Mouse (Mus musculus) midbrain, embryonic 14.5 days (tissue): ENCODE results near the gene Spint4. TPM values are rescaled to one million over a fixed set of nuclear protein-coding genes. Genes with fewer than 3 reads are reported as not detected.
A peak's percentile ranks its signal among the peaks of the same experiment; 100 is the strongest.

Experiments
- ATAC-seq: fragments of 200-750 bp; cut with Nextera tagmentation; 2 replicates; pipeline ENCODE4 v1.8.0; 2017; ENCODE audit warnings: moderate number of reproducible peaks, moderate library complexity; ENCODE audit not compliant: low FRiP score, low TSS enrichment
- DNase-seq: peaks from one replicate; pipeline ENCODE4 v3.0.0-alpha.2; 2015
- H3K27ac ChIP-seq: fragments of 300-500 bp; sonication (generic); replicated peaks from 2 replicates; pipeline ENCODE4 v1.5.1; 2014; ENCODE audit warnings: mild to moderate bottlenecking, low read depth, low read length, moderate library complexity
- H3K27me3 ChIP-seq: fragments of 300-500 bp; sonication (generic); 2 replicates; pipeline ENCODE4 v1.6.1; 2014; ENCODE audit warnings: low read length, control low read depth, mixed read lengths; ENCODE audit not compliant: control insufficient read depth, insufficient read depth
- H3K36me3 ChIP-seq: fragments of 300-500 bp; sonication (generic); 2 replicates; pipeline ENCODE4 v1.6.1; 2014; ENCODE audit warnings: low read length, control low read depth; ENCODE audit not compliant: control insufficient read depth, insufficient read depth
- H3K4me1 ChIP-seq: fragments of 300-500 bp; sonication (generic); 2 replicates; pipeline ENCODE4 v1.6.1; 2014; ENCODE audit warnings: mild to moderate bottlenecking, antibody characterized with exemption, low read length, control low read depth; ENCODE audit not compliant: control insufficient read depth, insufficient read depth
- H3K4me2 ChIP-seq: fragments of 300-500 bp; sonication (generic); 2 replicates; pipeline ENCODE4 v1.6.1; 2014; ENCODE audit warnings: mild to moderate bottlenecking, low read length, moderate library complexity
- H3K4me3 ChIP-seq: fragments of 300-500 bp; sonication (generic); replicated peaks from 2 replicates; pipeline ENCODE4 v1.5.1; 2014; ENCODE audit warnings: low read depth, low read length
- H3K9ac ChIP-seq: fragments of 300-500 bp; sonication (generic); replicated peaks from 2 replicates; pipeline ENCODE4 v1.6.1; 2014; ENCODE audit warnings: mild to moderate bottlenecking, low read length, moderate library complexity
- H3K9me3 ChIP-seq: fragments of 300-500 bp; sonication (generic); 2 replicates; pipeline ENCODE4 v1.6.1; 2016; ENCODE audit warnings: low read length, control low read depth, mixed read lengths; ENCODE audit not compliant: control insufficient read depth
- WGBS: fragments of 180-500 bp; shearing (Covaris S2); extraction: QIAGEN DNeasy Blood & Tissue Kit; methylation state at CpG from one replicate; pipeline ENCODE4 v1.1.7; 2014; 5-methylcytosine and 5-hydroxymethylcytosine counted together
- polyA plus RNA-seq: library from polyadenylated mRNA; unstranded; fragments of >200 nt; fragmentation: Nextera tagmentation; extraction: Ambion mirVana; gene quantifications from 2 replicates; pipeline ENCODE4 v1.2.1, GENCODE M21; 2014

Spint4 gene
- polyA plus RNA-seq: not detected in 2 replicates

- no peak within 1 kb of the TSS for H3K4me2 ChIP-seq
- DNase-seq: no peak
- H3K4me1 ChIP-seq: no peaks in the 10 kb centered on the region
- no peak within 1 kb of the TSS for H3K27ac ChIP-seq
- H3K36me3 ChIP-seq: no peaks in the 10 kb centered on the region
- no peak for ATAC-seq
- H3K9ac ChIP-seq: no peak within 1 kb of the TSS
- no peaks in the 10 kb centered on the region for H3K27me3 ChIP-seq
- H3K9me3 ChIP-seq: no peaks in the 10 kb centered on the region
- WGBS: 68% methylated on average over 4 of the region's 4 CpGs
- no peak within 1 kb of the TSS for H3K4me3 ChIP-seq
Measured at GRCm38 (mm10) chr2:164698201-164698600, at the start of gene Spint4. Gene Spint4, plus strand, starts transcription at chr2:164698501.

GRCm38 (mm10) chr2:164655858-164656257, 42.4 kb upstream of the Spint4 start, which contains the start of gene Wfdc10:
Gene Wfdc10, plus strand, starts transcription at chr2:164656046.
- no peaks in the 10 kb centered on the region for H3K36me3 ChIP-seq
- no peaks in the 10 kb centered on the region for H3K4me1 ChIP-seq
- no peak within 1 kb of the TSS for H3K9ac ChIP-seq
- ATAC-seq (no peak), DNase-seq (peak; percentile 75)
- no peak within 1 kb of the TSS for H3K27ac ChIP-seq
- H3K4me3 ChIP-seq: no peak within 1 kb of the TSS
- no peaks in the 10 kb centered on the region for H3K27me3 ChIP-seq
- 15% methylated on average over 11 of the region's 11 CpGs for WGBS
- no peak within 1 kb of the TSS for H3K4me2 ChIP-seq
- H3K9me3 ChIP-seq: no peaks in the 10 kb centered on the region

- Histone ChIP-seq H3K4me1 (no peaks in the 10 kb centered on the region), H3K4me3 (no peak within 1 kb of the TSS), H3K9me3 (no peaks in the 10 kb centered on the region), H3K36me3 (no peaks in the 10 kb centered on the region), H3K4me2 (no peak within 1 kb of the TSS), H3K27me3 (no peaks in the 10 kb centered on the region), H3K9ac (no peak within 1 kb of the TSS), H3K27ac (no peak within 1 kb of the TSS)
- ATAC-seq (no peak), DNase-seq (no peak)
- 81% methylated on average over 9 of the region's 9 CpGs for WGBS
Measured at GRCm38 (mm10) chr2:164656483-164656882, 41.8 kb upstream of the Spint4 start, which contains the start of gene Wfdc9. Gene Wfdc9, minus strand, starts transcription at chr2:164656583.

GRCm38 (mm10) chr2:164664851-164665250, 33.5 kb upstream of the Spint4 start:
- H3K27me3 ChIP-seq: no peaks in the 10 kb centered on the region
- no peaks in the 10 kb centered on the region for H3K9me3 ChIP-seq
- ATAC-seq: no peak
- WGBS: 89% methylated on average over 7 of the region's 7 CpGs
- no peaks in the 10 kb centered on the region for H3K36me3 ChIP-seq
- H3K4me1 ChIP-seq: no peaks in the 10 kb centered on the region
- no peak overlapping the region for H3K27ac ChIP-seq
- H3K4me2 ChIP-seq: no peak overlapping the region
- H3K4me3 ChIP-seq: no peak overlapping the region
- H3K9ac ChIP-seq: no peak overlapping the region
- DNase-seq: no peak

- H3K9ac ChIP-seq: no peak overlapping the region
- H3K9me3 ChIP-seq: no peaks in the 10 kb centered on the region
- no peak overlapping the region for H3K4me2 ChIP-seq
- WGBS: 85% methylated on average over 5 of the region's 5 CpGs
- no peak overlapping the region for H3K27ac ChIP-seq
- no peaks in the 10 kb centered on the region for H3K27me3 ChIP-seq
- no peak for ATAC-seq
- no peaks in the 10 kb centered on the region for H3K36me3 ChIP-seq
- DNase-seq: no peak
- no peaks in the 10 kb centered on the region for H3K4me1 ChIP-seq
- H3K4me3 ChIP-seq: no peak overlapping the region
Measured at GRCm38 (mm10) chr2:164670261-164670660, 28.0 kb upstream of the Spint4 start.

GRCm38 (mm10) chr2:164670938-164671337, 27.4 kb upstream of the Spint4 start:
- no peaks in the 10 kb centered on the region for H3K36me3 ChIP-seq
- DNase-seq (no peak), ATAC-seq (no peak)

GRCm38 (mm10) chr2:164673987-164674386, 24.3 kb upstream of the Spint4 start, which contains the start of gene Wfdc11:
Gene Wfdc11, minus strand, starts transcription at chr2:164674087.
- Histone ChIP-seq H3K9me3 (no peaks in the 10 kb centered on the region), H3K27me3 (no peaks in the 10 kb centered on the region), H3K36me3 (no peaks in the 10 kb centered on the region), H3K4me2 (no peak within 1 kb of the TSS), H3K9ac (no peak within 1 kb of the TSS), H3K4me3 (no peak within 1 kb of the TSS), H3K27ac (no peak within 1 kb of the TSS), H3K4me1 (no peaks in the 10 kb centered on the region)
- ATAC-seq: no peak
- WGBS: 82% methylated on average over 7 of the region's 7 CpGs
- no peak for DNase-seq

More at GRCm38 (mm10) chr2:164670938-164671337, 27.4 kb upstream of the Spint4 start:
- 20% methylated on average over 1 of the region's 1 CpGs for WGBS
- no peaks in the 10 kb centered on the region for H3K27me3 ChIP-seq
- H3K27ac ChIP-seq: no peak overlapping the region
- H3K4me1 ChIP-seq: no peaks in the 10 kb centered on the region
- no peak overlapping the region for H3K4me2 ChIP-seq
- H3K9ac ChIP-seq: no peak overlapping the region
- H3K4me3 ChIP-seq: no peak overlapping the region
- no peaks in the 10 kb centered on the region for H3K9me3 ChIP-seq

- H3K27me3 ChIP-seq: no peaks in the 10 kb centered on the region
- no peak overlapping the region for H3K4me2 ChIP-seq
- no peaks in the 10 kb centered on the region for H3K4me1 ChIP-seq
- no peak for DNase-seq
- no peak overlapping the region for H3K9ac ChIP-seq
- no peak for ATAC-seq
- H3K36me3 ChIP-seq: no peaks in the 10 kb centered on the region
- WGBS: 82% methylated on average over 7 of the region's 7 CpGs
- no peak overlapping the region for H3K4me3 ChIP-seq
- H3K27ac ChIP-seq: no peak overlapping the region
- no peaks in the 10 kb centered on the region for H3K9me3 ChIP-seq
Measured at GRCm38 (mm10) chr2:164676103-164676502, 22.2 kb upstream of the Spint4 start.

GRCm38 (mm10) chr2:164676916-164677685, 21.2 kb upstream of the Spint4 start:
- H3K4me3 ChIP-seq: no peak overlapping the region
- no peaks in the 10 kb centered on the region for H3K9me3 ChIP-seq
- no peak for ATAC-seq
- H3K4me1 ChIP-seq: no peaks in the 10 kb centered on the region
- 89% methylated on average over 16 of the region's 16 CpGs for WGBS
- H3K36me3 ChIP-seq: no peaks in the 10 kb centered on the region
- no peak overlapping the region for H3K27ac ChIP-seq
- H3K4me2 ChIP-seq: no peak overlapping the region
- no peak overlapping the region for H3K9ac ChIP-seq
- H3K27me3 ChIP-seq: no peaks in the 10 kb centered on the region
- no peak for DNase-seq
